Mouse (Mus musculus): ENCODE results near the gene Ubac2. TPM values are rescaled to one million over a fixed set of nuclear protein-coding genes. Genes with fewer than 3 reads are reported as not detected.

Gene Ubac2
- total and polyA plus RNA-seq, 3 experiments, result 32.8 to 40.1 (median 35.5) TPM

- no peak for TF ChIP-seq JUND (conservative IDR thresholded peaks at IDR 0.05; ENCODE audit: low read depth, low read length)
- no peak for TF ChIP-seq POLR2AphosphoS2 (IDR thresholded peaks at IDR 0.05; ENCODE audit: low read depth, low read length)
- TF ChIP-seq MAX (IDR thresholded peaks at IDR 0.05; ENCODE audit: low read length), result no peak
- TF ChIP-seq RAD21 (IDR thresholded peaks at IDR 0.05; ENCODE audit: low read depth, low read length), result no peak
- no peak for TF ChIP-seq CHD1 (IDR thresholded peaks at IDR 0.05; ENCODE audit: low read depth, low read length)
- TF ChIP-seq SMC3 (IDR thresholded peaks at IDR 0.05; ENCODE audit: low read depth, low read length), result no peak
- TF ChIP-seq MYC (IDR thresholded peaks at IDR 0.05; ENCODE audit: low read depth, low read length), result no peak
- TF ChIP-seq TBP (conservative IDR thresholded peaks at IDR 0.05; ENCODE audit: low read depth, low read length), result no peak
- no peak for TF ChIP-seq SIN3A (IDR thresholded peaks at IDR 0.05; ENCODE audit: low read length)
- no peak for TF ChIP-seq EP300 (IDR thresholded peaks at IDR 0.05; ENCODE audit: low read length)
- TF ChIP-seq MEF2A (IDR thresholded peaks at IDR 0.05; ENCODE audit: borderline replicate concordance, low read depth, low read length), result no peak
- no peak for TF ChIP-seq CTCF (conservative IDR thresholded peaks at IDR 0.05 in 1 of 2, IDR thresholded peaks at IDR 0.05 in 1 of 2; ENCODE audit: low read depth in 2 of 2, low read length in 2 of 2)
- TF ChIP-seq ZNF384 (IDR thresholded peaks at IDR 0.05; ENCODE audit: low read depth, low read length), result no peak
- TF ChIP-seq UBTF (IDR thresholded peaks at IDR 0.05; ENCODE audit: low read depth, low read length), result no peak
- TF ChIP-seq USF1 (IDR thresholded peaks at IDR 0.05; ENCODE audit: low read depth, low read length), result no peak
- no peak for TF ChIP-seq ZMIZ1 (IDR thresholded peaks at IDR 0.05; ENCODE audit: low read depth, low read length)
- TF ChIP-seq MXI1 (IDR thresholded peaks at IDR 0.05; ENCODE audit: low read depth, low read length), result no peak
- no peak for TF ChIP-seq NRF1 (IDR thresholded peaks at IDR 0.05; ENCODE audit: low read depth, low read length)
- peaks cover 16 to 62% of the 10 kb centered on the region in 2 experiments for H3K4me1 ChIP-seq (ENCODE audit: control insufficient read depth in 1 of 2, insufficient read depth in 2 of 2)
- no peaks in the 10 kb centered on the region for H3K79me2 ChIP-seq (replicated peaks; ENCODE audit: control insufficient read depth, extremely low read depth, insufficient read depth, poor library complexity, severe bottlenecking)
- DNase-seq (ENCODE audit: extremely low read depth), result no peak
- H3K4me3 ChIP-seq (replicated peaks in 1 of 3; ENCODE audit: low read depth in 2 of 3, low read length in 2 of 3, poor library complexity in 1 of 3), result no peak overlapping the region
- H3K27ac ChIP-seq (ENCODE audit: insufficient read depth, low read depth), result no peak overlapping the region
- dilution Hi-C loops (cut with MboI; ENCODE audit: extremely low pct_ligation_motif_present, extremely low pct_unique_long_range_greater_than_20kb, low sequenced_read_pairs) (no loop called here), in situ Hi-C loops (cut with MboI; ENCODE audit: low pct_ligation_motif_present, low pct_unique_long_range_greater_than_20kb, low sequenced_read_pairs) (loop anchor here (5.0 kb wide), 1 partner anchor 55 kb away; no protein-coding TSS in a partner anchor)
- no peaks in the 10 kb centered on the region for H3K27me3 ChIP-seq (replicated peaks)
- peaks cover 2 to 55% of the 10 kb centered on the region in 2 experiments for H3K36me3 ChIP-seq (replicated peaks in 1 of 2; ENCODE audit: control insufficient read depth in 1 of 2, insufficient read depth in 1 of 2, low read length in 1 of 2)
- no peak overlapping the region for H3K4me2 ChIP-seq (ENCODE audit: insufficient read depth, low read depth, poor library complexity, severe bottlenecking)
- H3K9ac ChIP-seq (ENCODE audit: insufficient read depth, low read depth), result no peak overlapping the region
- H3K9me3 ChIP-seq (replicated peaks; ENCODE audit: low read length), result no peaks in the 10 kb centered on the region
These were observed 44.3 kb downstream of the Ubac2 start for GRCm38 (mm10) chr14:121922731-121923130.

- Histone ChIP-seq H3K9me3 (replicated peaks; ENCODE audit: low read length) (no peaks in the 10 kb centered on the region), H3K27ac (ENCODE audit: insufficient read depth, low read depth) (no peak overlapping the region)
- in situ Hi-C loops (cut with MboI; ENCODE audit: low pct_ligation_motif_present, low pct_unique_long_range_greater_than_20kb, low sequenced_read_pairs), result loop anchor here (5.0 kb wide), 1 partner anchor 58 kb away; no protein-coding TSS in a partner anchor
These were observed 46.5 kb downstream of the Ubac2 start for GRCm38 (mm10) chr14:121924876-121925275.

More at GRCm38 (mm10) chr14:121924876-121925275, 46.5 kb downstream of the Ubac2 start:
- dilution Hi-C loops (cut with MboI; ENCODE audit: extremely low pct_ligation_motif_present, extremely low pct_unique_long_range_greater_than_20kb, low sequenced_read_pairs), result no loop called here
- H3K4me2 ChIP-seq (ENCODE audit: insufficient read depth, low read depth, poor library complexity, severe bottlenecking), result no peak overlapping the region
- H3K36me3 ChIP-seq (replicated peaks in 1 of 2; ENCODE audit: control insufficient read depth in 1 of 2, insufficient read depth in 1 of 2, low read length in 1 of 2), result peaks cover 2 to 47% of the 10 kb centered on the region in 2 experiments
- H3K27me3 ChIP-seq (replicated peaks), result no peaks in the 10 kb centered on the region
- H3K4me3 ChIP-seq (replicated peaks in 1 of 3; ENCODE audit: low read depth in 2 of 3, low read length in 2 of 3, poor library complexity in 1 of 3), result no peak overlapping the region
- H3K9ac ChIP-seq (ENCODE audit: insufficient read depth, low read depth), result no peak overlapping the region
- no peak for DNase-seq (ENCODE audit: extremely low read depth)
- no peak for TF ChIP-seq SIN3A (IDR thresholded peaks at IDR 0.05; ENCODE audit: low read length)
- no peak for TF ChIP-seq POLR2AphosphoS2 (IDR thresholded peaks at IDR 0.05; ENCODE audit: low read depth, low read length)
- TF ChIP-seq MAZ (IDR thresholded peaks at IDR 0.05; ENCODE audit: low read depth, low read length), result no peak
- TF ChIP-seq RAD21 (IDR thresholded peaks at IDR 0.05; ENCODE audit: low read depth, low read length), result no peak
- TF ChIP-seq ZC3H11A (IDR thresholded peaks at IDR 0.05; ENCODE audit: low read depth, low read length), result no peak
- no peaks in the 10 kb centered on the region for H3K79me2 ChIP-seq (replicated peaks; ENCODE audit: control insufficient read depth, extremely low read depth, insufficient read depth, poor library complexity, severe bottlenecking)
- H3K4me1 ChIP-seq (ENCODE audit: control insufficient read depth in 1 of 2, insufficient read depth in 2 of 2), result peaks cover 10 to 59% of the 10 kb centered on the region in 2 experiments

All from CH12.LX (cell line).